Mouse (Mus musculus) layer of hippocampus, adult 18-20 months (tissue): ENCODE measurements around the gene Fam25c. TPM values are rescaled to one million over a fixed set of nuclear protein-coding genes. Genes with fewer than 3 reads are reported as not detected.

Experiments used
- DNase-seq, 2 experiments: peaks; one replicate each; pipeline ENCODE4 v3.0.0; 2022; ENCODE audit warnings: low spot score in 2 of 2
- long read RNA-seq: library from polyadenylated mRNA; stranded (forward); transcript quantifications from one replicate; pipeline ENCODE4 v2.0.0, GENCODE M21; 2021
- total RNA-seq, 2 experiments: library from RNA; stranded (reverse); gene quantifications; 2 replicates each; pipeline ENCODE4 v1.2.3; 2021

Gene Fam25c
- total RNA-seq: not detected
- long read RNA-seq: 0 reads

- DNase-seq: no peak
Measured at GRCm38 (mm10) chr14:34355301-34355700, at the start of gene Fam25c. Gene Fam25c, minus strand, starts transcription at chr14:34355433.

GRCm38 (mm10) chr14:34403424-34403823, 48.2 kb upstream of the Fam25c start:
- DNase-seq: no peak

DNA sequence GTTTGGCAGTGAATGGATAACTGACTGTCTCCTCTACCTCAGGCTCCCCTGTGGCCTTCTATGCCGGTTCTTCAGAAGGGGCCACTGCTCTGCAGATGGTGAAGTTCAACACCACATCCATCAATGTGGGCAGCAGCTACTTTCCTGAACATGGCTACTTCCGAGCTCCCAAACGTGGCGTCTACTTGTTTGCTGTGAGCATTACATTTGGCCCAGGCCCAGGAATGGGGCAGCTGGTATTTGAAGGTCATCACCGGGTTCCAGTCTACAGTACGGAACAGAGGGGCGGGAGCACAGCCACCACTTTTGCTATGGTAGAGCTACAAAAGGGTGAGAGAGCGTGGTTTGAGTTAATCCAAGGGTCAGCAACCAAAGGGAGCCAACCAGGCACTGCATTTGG, 47.6 kb upstream of the Fam25c start:
- DNase-seq: no peak

GRCm38 (mm10) chr14:34401135-34401534, 45.9 kb upstream of the Fam25c start:
- DNase-seq: peak; percentile 34 to 86

GRCm38 (mm10) chr14:34400021-34400420, 44.8 kb upstream of the Fam25c start:
- no peak for DNase-seq

GRCm38 (mm10) chr14:34399301-34399700, 44.1 kb upstream of the Fam25c start:
- DNase-seq: no peak

GRCm38 (mm10) chr14:34398901-34399300, 43.7 kb upstream of the Fam25c start:
- no peak for DNase-seq

- DNase-seq: no peak
Measured at GRCm38 (mm10) chr14:34397871-34398270, 42.6 kb upstream of the Fam25c start.

- DNase-seq: peak in 1 of 2 experiments; percentile 18
Measured at GRCm38 (mm10) chr14:34393295-34393694, 38.1 kb upstream of the Fam25c start.

DNA sequence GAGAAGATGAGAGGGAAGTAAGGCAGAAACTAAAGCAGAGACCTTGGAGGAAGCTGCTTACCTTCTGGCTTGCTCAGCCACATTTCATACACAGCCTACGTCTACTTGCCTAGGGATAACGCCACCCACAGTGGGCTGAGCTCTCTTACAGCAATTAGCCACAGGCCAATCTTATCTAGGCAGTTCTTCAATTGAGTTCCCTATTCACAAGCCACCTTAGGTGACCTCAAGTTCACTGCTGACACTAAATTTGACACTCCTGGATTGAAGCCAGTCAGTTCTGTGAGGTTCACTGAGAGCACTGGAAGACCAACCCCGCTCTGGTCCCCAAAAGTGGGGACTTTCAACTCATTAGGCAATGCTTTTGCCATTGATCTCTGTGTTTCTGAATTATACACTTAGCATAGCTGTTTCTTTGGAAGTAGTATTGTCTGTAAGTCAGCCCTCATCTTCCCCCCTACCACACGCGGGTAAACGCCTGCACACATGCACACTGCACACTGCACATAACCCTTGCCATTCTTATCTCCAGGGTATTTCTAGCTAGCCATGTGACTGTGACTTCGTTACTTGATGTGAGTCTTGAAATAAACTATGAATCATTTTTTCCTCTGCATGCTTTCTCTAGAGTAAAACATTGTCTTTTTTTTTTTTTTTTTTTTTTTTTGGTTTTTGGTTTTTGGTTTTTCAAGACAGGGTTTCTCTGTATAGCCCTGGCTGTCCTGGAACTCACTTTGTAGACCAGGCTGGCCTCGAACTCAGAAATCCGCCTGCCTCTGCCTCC, 27.9 kb upstream of the Fam25c start:
- DNase-seq: no peak

DNA sequence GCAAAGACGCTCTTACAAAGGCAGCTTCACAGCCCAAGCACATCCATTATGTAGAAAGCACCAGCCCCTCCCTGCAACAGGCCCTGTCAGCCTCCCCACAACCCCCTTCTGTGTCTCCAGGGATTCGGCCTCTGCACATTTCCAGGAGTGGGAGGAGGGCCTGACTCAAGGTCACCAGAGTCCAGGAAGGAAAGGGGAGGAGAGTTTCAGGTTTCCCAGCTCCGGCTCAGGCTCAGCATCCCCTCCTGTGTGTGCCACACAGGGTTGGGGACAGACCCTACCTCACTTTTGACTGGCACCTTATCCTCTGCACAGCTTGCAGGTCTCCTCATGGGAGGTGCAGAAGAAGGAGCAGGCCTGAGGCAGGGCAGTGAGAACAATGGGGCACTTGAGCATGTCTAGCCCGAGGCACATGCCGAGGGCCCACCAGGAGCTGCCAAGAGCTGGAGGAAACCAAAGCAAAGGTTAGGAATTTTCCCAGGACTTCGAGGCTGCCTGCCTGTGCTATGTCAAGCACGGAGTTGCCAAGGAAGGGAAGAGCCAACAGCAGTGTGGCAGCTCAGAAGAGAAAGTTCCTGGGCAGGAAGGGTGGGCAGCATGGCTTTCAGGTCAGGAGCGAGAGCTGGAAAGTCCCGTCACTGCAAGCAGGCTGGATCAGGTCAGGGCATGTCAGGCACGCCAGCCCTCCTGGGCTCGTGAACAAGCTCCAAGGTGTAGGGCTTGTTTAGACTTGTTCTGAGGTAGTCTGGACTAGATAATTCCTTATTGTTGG, 23.5 kb upstream of the Fam25c start:
- DNase-seq: no peak

DNA sequence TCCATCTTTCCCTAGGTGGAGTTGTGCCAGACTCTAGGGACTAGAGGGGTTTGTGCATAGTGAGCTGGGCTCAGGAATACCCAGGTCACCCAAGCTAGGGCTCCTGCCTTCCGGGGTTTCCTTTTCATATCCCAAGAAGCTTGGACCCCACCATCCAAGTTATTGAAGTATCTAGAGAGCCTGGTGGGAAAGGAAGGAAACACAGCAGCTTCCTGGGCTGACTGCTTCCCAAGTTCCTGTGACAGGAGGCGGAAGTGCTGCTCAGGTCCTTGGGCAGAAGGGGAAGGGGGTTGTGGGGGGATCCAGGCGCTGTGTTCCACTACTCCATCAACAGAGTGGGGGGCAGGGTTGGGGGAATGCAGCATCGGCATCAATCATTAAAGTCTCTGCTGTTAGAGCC, 21.9 kb upstream of the Fam25c start:
- no peak for DNase-seq

DNA sequence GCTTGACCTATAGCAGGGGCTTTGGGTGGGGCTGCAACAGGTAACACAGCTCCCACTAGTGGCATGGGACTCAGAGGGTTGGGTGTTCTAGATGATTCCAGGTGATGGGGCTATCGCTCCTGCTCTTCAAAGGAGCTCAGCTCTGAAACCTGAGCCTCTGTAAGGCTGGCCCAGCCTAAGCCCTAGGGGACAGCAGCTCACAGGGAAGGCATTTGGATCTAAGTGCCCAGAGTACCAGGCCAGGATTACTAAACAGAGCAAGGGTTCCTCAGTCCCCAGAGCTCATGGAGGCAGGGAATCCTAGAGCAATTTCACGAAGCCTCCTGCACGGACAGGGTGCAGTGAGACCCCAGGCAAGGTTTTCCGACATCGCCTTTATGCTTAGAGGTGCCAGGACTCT, 20.7 kb upstream of the Fam25c start:
- DNase-seq: no peak

DNA sequence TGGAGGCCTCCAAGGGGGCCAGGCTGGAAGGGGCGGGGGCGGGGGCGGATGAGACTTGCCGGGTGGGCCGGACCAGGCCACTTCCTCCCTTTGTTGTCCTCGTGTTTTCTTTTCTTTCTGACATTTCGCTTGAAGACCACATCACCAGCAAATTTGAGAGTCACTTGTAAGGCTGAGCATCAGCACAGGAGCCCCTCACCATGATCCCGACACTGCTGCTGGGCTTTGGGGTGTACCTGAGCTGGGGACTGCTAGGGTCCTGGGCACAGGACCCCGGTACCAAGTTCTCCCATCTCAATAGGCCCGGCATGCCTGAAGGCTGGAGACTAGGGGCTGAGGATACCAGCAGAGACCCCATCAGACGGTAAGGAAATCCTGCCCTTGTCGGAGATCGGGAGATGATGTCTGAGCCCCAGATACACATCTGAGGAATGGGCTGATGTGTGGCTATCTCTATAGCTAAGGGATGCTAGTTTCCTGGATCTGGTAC, 20.2 kb upstream of the Fam25c start, which contains the start of gene Mmrn2:
Gene Mmrn2 (plus strand): TSS at position 51 of the 490 bp plus-strand sequence.
- no peak for DNase-seq

DNA sequence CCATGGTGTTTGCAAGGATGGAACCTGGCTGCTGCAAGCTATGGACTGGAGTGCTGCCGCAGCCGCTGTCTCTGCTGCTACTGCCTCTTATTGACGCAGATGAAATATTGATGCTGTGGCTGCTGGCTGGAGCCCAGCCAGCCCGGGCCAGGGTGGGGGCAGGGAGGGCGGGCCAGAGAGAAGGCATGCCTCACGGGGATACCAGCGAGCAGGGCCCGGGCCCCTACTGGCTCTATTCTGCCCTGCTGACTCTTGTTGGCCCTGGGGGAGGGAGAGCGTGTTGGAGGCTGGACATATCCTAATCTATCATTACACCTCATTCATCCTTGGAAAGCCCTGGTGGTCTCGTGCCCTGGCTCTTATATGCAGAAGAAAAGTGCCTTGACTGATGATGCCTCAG, 19.3 kb upstream of the Fam25c start, which contains the start of gene Sncg:
Gene Sncg (minus strand): TSS at position 213 of the 400 bp plus-strand sequence.
- no peak for DNase-seq

DNA sequence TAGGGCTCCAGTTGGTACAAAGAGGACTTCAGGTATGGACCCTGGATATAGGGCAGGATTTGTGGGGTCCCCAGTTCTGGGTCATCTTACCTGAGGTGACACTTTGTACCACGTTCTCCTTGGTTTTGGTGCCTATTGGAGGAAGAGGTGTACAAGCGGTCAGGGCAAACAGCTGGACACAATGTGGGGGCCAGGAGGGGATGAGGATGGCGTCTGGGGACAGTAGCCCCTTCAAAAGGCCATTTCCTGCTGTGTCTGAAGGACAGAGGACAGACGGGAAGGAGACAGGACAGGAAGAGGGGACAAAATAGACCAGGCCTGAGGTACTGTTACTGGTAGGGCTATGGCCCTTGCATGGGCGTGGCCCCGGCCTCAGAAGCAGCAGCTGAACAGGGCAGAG, 18.3 kb upstream of the Fam25c start:
- no peak for DNase-seq

GRCm38 (mm10) chr14:34372646-34373045, 17.4 kb upstream of the Fam25c start:
- peak; percentile 22 to 54 for DNase-seq

DNA sequence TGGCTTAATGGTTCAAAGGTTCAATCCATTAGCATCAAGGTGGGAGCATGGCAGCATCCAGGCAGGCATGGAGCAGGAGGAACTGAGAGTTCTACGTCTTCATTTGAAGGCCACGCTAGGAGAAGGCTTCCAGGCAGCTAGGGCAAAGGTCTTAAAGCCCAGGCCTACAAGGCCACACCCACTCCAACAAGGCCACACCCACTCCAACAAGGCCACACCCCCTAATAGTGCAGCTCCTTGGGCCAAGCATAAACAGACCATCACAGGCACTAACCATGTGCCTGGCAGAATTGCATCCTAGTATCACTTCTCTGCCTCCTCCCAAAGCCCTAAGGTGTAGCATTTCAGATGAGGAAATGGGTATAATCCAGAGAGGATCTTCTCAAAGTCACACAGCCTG, 16.5 kb upstream of the Fam25c start:
- DNase-seq: no peak

GRCm38 (mm10) chr14:34370921-34371320, 15.7 kb upstream of the Fam25c start:
- DNase-seq: no peak

GRCm38 (mm10) chr14:34370203-34370602, 15.0 kb upstream of the Fam25c start:
- no peak for DNase-seq

- DNase-seq: no peak
Measured at GRCm38 (mm10) chr14:34365147-34365507, 9.9 kb upstream of the Fam25c start.
